Mouse (Mus musculus) right cerebral cortex, postnatal 14 days (tissue): ENCODE results near the gene Pdxp.
"Not testable (repeated sequence)": the region's sequence is repeated elsewhere in the genome, so short reads cannot be mapped to it uniquely, and the experiment has no call there.

Experiments
- DNase-seq: peaks from one replicate; pipeline ENCODE4 v3.0.0; 2022

Pdxp gene

GRCm38 (mm10) chr15:78913632-78914090, at the start of gene Pdxp:
Gene Pdxp, plus strand, starts transcription at chr15:78913919.
- DNase-seq, result peak; percentile 97

GRCm38 (mm10) chr15:78868398-78868797, 45.3 kb upstream of the Pdxp start:
- no peak for DNase-seq

GRCm38 (mm10) chr15:78868826-78869233, 44.9 kb upstream of the Pdxp start:
- no peak for DNase-seq

DNA sequence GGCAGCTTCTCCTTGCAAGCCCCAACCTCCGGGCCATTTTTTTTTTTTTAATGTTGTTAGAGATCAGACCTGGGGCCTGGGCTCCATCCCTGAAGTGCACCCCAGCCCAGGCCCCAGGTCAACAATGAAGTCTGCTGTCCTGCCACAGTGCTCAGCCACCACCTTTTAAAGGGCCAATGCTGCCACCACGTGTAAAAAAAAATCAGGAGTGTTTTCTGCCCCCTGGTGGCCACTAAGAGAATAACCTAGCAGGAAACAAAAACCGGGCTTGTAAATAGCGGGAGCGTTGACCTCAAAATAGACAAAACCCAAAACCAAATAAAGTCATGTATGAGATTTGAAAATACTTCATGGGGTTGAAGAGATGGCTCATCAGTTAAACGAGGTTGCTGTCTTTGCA, 43.9 kb upstream of the Pdxp start:
- DNase-seq, result no peak

DNA sequence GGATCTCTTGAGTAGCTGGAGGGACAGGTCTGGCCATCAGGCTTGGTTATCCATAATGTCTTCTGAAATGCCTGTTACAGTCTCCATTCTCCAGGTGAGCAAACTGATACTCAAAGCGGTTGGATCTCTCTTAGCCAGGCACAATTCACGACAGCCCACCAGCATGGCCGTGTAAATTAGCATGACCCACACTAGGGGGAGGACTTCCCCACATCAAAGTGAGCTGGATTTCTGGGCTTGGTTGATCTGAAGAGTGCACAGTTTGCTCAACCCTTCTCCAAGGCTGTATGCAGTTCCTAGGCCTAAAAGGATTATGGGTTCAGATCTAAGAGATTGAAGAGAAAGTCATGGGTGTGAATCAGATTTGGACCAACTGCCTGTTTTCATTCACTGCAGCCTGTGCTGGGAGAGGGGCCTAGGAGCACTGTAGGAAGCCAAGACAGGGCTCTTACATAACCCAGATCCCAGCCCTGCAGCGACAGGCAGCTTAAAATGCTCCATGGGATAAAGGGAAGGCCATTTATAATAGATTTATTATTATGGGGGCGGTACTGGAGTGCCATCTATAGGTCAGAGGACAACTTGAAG, 41.6 kb upstream of the Pdxp start:
- no peak for DNase-seq

- DNase-seq, result no peak
Observed at GRCm38 (mm10) chr15:78873803-78874435, 39.8 kb upstream of the Pdxp start.

DNA sequence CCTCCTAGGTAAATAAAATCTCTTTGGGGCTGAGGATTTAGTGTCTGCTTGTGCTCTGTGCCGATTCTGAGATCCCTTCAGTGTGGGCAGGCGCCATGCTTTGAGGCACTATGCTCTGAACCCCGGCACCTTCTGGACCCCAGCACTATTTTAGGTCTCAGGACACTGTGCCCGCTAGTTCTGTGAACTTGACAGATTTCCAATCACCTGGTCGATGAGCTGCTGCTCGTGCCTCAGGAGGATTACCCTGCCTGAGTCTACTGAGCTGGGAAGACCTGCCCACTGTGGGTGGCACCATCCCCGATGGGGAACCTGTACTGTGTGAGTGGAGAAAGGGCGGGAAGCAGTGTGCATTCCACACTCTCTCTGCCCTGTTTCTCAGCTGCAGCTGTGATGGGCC, 38.7 kb upstream of the Pdxp start:
- no peak for DNase-seq

- no peak for DNase-seq
Observed at GRCm38 (mm10) chr15:78875537-78875936, 38.2 kb upstream of the Pdxp start.

DNA sequence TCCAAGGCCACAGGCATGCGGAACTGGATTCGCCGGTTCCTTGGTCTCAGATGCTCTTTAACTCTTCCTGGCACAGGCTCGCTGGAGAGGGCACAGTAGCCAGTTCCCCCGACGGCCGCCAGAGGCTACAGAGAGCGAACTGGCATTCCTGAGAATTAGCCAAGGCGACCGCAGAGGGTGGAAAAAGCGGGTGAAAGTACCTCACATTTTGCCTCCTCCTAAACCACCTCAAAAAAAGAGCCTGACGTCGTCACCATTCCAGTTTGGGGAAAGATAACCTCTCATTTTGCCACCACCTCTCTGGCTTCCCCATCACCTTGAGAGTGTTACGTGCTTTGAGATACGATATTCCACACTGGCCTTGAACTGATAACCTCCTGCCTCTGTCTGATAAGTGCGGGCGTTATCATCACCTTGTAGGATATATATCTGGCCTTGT, 37.4 kb upstream of the Pdxp start:
- DNase-seq, result peak; percentile 84

DNA sequence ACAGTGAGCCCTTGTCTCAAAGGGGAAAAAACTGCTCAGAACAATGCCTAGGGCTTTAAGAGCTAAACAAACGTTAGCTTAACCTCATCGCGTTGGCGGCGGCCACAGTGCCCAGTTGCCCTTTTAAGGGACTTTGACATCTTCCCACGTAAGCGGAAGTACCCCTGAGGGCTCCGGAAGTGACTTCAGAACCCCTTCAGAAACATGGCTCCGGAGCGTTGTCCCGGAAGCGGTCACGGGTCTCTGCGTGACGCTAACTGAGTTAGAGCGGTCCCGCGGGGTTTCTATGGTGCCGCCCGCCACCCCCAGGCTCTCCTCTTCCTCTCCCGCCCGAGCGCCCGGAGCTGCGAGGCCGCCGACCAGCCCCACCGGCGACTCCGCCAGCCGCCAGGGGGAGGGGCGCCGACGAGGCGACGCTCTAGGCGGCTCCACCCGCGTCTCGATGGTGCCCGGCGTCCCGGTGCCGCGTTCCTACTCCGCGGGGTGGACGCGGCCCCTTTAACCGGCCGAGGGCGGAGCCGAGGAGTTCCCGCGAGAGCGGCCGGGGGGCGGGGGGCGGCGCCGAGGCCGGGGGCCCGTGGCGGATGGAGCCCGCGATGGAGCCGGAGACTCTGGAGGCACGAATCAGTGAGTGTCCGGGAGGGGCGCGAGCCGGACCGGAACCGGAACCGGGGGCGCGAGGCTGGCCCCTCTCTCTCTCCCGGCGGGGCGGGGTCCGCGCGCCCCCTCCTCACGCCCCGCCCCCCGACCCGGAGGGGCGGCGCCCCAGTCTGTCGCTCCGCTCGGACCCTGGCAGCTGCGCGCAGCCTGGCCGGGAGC, 36.5 kb upstream of the Pdxp start, which contains the start of gene Gga1:
Gene Gga1, plus strand, starts transcription at position 200 of the 819 bp plus-strand sequence.
- peak; percentile 93 for DNase-seq

DNA sequence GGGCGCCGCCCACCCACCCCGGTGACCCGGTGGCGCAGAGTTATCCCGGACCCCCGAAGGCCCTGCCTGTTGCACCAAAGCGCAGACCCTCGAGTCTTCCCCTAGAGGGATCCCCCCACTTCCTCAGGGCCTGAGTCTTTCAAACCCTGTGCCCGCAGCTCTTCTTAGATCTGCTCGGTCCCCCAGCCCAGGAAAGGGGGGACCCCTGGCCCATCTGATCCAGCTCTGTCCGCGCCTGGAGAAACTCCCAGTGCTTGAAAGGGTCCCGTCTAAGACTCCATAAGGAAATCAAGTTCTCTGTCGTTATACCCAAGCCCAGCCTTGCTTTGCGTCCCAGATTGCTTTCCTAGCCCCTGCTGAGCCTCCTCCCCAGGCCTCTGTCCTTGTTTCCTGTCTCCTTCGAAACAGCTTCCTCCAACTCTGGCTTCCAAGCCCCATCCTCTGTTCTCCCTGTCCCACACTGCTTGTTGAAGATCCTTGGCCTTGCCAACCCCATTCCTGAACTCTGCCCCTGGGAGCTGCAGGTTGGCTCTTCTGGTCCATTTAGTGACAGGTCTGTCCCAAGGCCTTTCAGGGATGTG, 35.8 kb upstream of the Pdxp start:
- DNase-seq, result no peak

GRCm38 (mm10) chr15:78878792-78879516, 34.8 kb upstream of the Pdxp start:
- not testable (repeated sequence) for DNase-seq

- no peak for DNase-seq
Observed at GRCm38 (mm10) chr15:78880432-78880831, 33.3 kb upstream of the Pdxp start.

- no peak for DNase-seq
Observed at GRCm38 (mm10) chr15:78881828-78882227, 31.9 kb upstream of the Pdxp start.

DNA sequence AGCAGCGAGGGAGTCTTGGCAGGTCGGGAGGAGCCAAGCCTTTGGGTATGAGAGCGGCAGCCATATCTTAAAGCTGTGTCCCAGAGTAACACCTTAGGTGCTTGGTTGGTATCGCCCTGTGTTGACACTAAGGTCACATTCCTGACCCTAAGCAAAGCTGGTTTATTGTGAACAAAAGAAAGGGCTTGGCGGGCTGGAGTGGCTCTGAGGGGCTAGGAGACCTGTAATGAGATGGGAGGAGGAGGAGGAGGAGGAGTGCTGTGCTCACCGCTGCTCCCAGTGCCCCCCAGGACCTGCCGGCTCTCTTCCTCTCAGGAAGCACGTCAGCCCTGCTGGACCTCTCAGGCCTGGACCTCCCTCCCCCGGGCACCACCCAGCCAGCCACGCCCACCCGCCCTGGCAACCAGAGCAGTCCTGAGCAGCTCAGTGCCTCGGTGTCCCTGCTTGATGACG, 24.3 kb upstream of the Pdxp start:
- DNase-seq, result no peak

DNA sequence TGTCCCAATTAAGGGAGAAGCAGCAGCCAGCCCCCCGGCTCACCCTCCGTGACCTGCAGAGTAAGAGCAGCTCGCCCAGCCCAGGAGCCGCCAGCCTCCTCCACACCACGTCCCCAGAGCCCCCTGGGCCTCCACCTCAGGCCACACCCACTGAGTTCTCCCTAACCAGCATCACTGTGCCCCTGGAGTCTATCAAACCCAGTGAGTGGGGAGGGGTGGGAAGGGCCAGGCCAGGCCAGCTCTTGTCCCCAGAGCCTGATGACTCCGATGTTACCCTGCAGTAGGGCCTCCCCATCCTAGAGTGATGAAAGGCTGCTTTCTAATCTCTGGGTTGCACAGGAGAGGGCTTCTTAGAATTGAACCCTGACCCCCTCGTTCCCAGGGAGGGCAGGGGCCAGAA, 21.3 kb upstream of the Pdxp start:
- no peak for DNase-seq

- no peak for DNase-seq
Observed at GRCm38 (mm10) chr15:78894726-78895125, 19.0 kb upstream of the Pdxp start.

DNA sequence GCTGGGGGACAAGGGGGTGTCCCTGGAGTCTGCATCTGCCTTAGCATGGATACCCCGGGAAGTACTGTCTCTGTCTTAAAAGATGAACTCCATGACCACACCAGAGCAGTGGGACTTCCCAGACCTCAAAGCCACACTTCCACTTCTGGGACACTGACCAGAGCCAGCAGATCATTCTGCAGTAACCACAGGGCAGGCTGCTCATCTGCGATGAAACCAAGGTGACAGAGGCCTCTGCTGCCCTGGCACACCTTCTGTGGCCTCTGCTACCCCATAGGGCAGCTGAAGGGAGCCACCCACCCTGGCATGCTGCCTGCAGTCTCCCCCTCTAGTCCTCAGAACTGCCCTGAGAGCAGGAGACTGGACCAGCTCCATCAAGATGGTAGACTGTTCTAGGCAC, 18.0 kb upstream of the Pdxp start:
- no peak for DNase-seq

DNA sequence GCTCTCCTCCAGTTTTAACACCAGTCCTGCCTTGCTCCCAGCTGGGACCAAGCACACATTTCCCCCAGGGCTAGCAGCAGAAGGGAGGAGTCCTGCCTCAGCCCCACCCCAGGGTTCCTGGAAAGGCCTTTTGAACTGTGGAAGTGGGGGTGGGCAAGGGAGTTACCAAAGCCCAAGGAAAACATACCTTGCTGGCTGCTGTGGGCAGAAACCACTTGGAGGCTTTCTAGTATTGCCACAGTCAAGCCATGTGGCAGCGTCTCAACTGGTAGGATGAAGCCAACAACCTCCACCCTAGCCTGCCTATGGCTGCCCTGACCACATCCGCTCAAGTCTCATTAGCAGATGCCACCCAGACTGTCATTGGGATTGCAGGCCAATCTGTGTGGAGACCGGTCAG, 17.6 kb upstream of the Pdxp start:
- DNase-seq, result no peak

GRCm38 (mm10) chr15:78897488-78897887, 16.2 kb upstream of the Pdxp start:
- no peak for DNase-seq

DNA sequence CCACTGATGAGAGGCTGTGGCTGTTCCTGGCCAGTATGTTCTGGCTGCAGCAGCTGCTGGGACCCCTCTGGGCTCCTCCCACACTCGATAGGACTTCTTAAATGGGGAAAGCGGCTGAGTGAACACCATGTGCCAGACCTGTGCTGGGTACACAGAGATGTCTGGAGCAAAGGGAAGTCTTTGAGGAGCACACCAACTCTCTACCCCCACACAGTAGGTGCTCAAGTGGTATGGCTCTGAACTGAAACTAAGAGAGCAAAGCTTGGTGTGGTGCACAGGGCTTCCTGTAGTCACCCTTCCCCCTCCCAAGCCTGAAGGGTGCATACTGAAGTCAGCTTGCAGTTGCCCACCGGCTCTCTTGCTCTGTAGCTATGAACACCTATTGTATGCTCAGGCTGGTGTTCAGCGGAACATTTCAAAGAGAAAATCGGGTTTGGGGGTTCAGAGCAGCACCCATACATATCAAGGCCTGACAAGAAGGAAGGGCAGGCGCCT, 15.2 kb upstream of the Pdxp start:
- no peak for DNase-seq

DNA sequence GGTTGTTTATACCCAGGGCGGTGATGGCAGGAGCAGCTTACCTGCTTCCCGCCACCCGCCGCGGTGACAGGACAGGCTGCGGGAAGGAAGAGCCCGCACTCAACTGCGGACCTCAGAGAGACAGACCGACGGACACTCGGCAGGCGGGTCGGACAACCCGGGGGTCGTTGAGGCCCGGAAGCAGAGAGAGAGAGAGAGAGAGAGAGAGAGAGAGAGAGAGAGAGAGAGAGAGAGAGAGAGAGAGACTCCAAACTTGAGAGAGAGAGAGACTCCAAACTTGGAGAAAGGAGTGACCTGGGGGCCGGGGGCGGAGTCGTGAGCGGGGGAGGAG, 14.3 kb upstream of the Pdxp start, which contains the start of gene Gm49510:
Gene Gm49510, plus strand, starts transcription at position 259 of the 331 bp plus-strand sequence.
- DNase-seq, result no peak
